Mouse (Mus musculus) limb, embryonic 14.5 days (tissue): ENCODE measurements around the gene Hexim1. TPM values are rescaled to one million over a fixed set of nuclear protein-coding genes. Genes with fewer than 3 reads are reported as not detected.

Experiments used
- ATAC-seq: fragments of 200-750 bp; cut with Nextera tagmentation; 2 replicates; pipeline ENCODE4 v1.8.0; 2017; ENCODE audit warnings: low read depth, moderate number of reproducible peaks, moderate TSS enrichment; ENCODE audit not compliant: low FRiP score
- DNase-seq: peaks from one replicate; pipeline ENCODE4 v3.0.0-alpha.2; 2015; ENCODE audit warnings: low spot score
- H3K27ac ChIP-seq: fragments of 300-500 bp; sonication (generic); replicated peaks from 2 replicates; pipeline ENCODE4 v1.5.1; 2014; ENCODE audit warnings: low read depth, mild to moderate bottlenecking, low read length, moderate library complexity, mixed read lengths
- H3K27me3 ChIP-seq: fragments of 300-500 bp; sonication (generic); 2 replicates; pipeline ENCODE4 v1.6.1; 2014; ENCODE audit warnings: low read length, mixed read lengths; ENCODE audit not compliant: control insufficient read depth, insufficient read depth
- H3K36me3 ChIP-seq: fragments of 300-500 bp; sonication (generic); 2 replicates; pipeline ENCODE4 v1.6.1; 2014; ENCODE audit warnings: mild to moderate bottlenecking, low read length, moderate library complexity, mixed read lengths; ENCODE audit not compliant: control insufficient read depth, insufficient read depth
- H3K4me1 ChIP-seq: fragments of 300-500 bp; sonication (generic); 2 replicates; pipeline ENCODE4 v1.6.1; 2014; ENCODE audit warnings: antibody characterized with exemption, low read length, mixed read lengths; ENCODE audit not compliant: control insufficient read depth, insufficient read depth
- H3K4me2 ChIP-seq: fragments of 300-500 bp; sonication (generic); replicated peaks from 2 replicates; pipeline ENCODE4 v1.6.1; 2014; ENCODE audit warnings: low read depth, mild to moderate bottlenecking, low read length, moderate library complexity; ENCODE audit not compliant: severe bottlenecking
- H3K4me3 ChIP-seq: fragments of 300-500 bp; sonication (generic); replicated peaks from 2 replicates; pipeline ENCODE4 v1.5.1; 2014; ENCODE audit warnings: low read length
- H3K9ac ChIP-seq: fragments of 300-500 bp; sonication (generic); 2 replicates; pipeline ENCODE4 v1.6.1; 2014; ENCODE audit warnings: mild to moderate bottlenecking, low read depth, low read length, moderate library complexity; ENCODE audit not compliant: severe bottlenecking
- H3K9me3 ChIP-seq: fragments of 300-500 bp; sonication (generic); 2 replicates; pipeline ENCODE4 v1.6.1; 2016; ENCODE audit warnings: low read length; ENCODE audit not compliant: control insufficient read depth
- POLR2A ChIP-seq: fragments of 200-500 bp; IDR thresholded peaks from 2 replicates; pipeline ENCODE4 v1.8.0; 2012; ENCODE audit warnings: inconsistent platforms, mild to moderate bottlenecking, moderate library complexity, borderline replicate concordance; ENCODE audit not compliant: insufficient read depth, insufficient read length; ENCODE audit errors: extremely low read depth
- WGBS: fragments of 180-500 bp; shearing (Covaris S2); extraction: QIAGEN DNeasy Blood & Tissue Kit; methylation state at CpG from one replicate; pipeline ENCODE4 v1.1.7; 2014; 5-methylcytosine and 5-hydroxymethylcytosine counted together
- polyA plus RNA-seq, 2 experiments: library from polyadenylated mRNA; depleted of rRNA in 1 of 2; stranded (reverse) in 1 of 2; unstranded in 1 of 2; fragments of >200 nt; fragmentation: Nextera tagmentation in 1 of 2; extraction: Ambion mirVana in 1 of 2; gene quantifications; 2 replicates each; pipeline versions ENCODE4 v1.2.1 to v1.2.3; 2012 to 2014

Gene Hexim1
- polyA plus RNA-seq, 2 experiments = 7.5 to 21.1 TPM

DNA sequence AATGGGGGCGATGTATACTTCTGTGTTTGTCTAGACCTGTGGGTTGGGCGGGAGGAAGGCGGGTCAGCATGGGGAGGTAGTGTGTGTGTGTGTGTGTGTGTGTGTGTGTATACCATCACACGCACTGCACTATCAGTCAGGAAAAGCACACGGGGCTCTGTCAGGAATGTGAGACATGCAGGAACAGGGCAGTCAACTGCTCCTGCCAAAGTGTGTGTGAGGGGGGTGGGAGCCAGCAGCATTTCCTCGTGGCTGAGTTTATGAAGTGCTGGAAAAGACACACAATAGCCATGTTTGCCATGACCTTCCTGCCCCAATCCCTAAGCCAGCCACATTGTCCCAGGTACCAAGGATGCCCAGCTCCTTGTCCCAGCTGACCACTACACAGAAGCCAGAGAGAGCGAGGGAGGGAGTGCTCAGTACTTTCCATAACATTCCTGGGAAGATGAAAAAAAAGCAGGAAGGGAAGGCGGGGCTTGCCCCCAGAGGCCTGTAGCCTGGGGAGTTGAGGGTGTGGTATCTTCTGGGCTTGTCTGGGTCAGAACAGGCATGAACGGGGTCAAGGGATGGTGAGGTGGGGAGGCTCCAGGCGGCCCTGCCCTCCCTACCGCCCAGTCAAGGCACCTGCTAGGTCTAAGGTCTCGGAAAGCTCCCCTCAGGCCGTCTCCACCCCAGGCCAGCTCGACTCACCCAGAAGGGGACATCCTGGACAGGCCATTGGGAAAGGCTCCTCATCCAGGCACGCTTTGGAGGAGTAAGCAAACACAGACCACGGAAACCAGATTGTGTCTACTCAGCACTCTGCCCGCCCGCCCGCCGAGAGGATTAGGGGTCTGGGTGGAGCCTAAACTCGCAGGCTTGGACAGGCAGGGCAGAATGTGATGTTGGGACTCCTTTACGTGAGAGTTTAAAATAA lies 18.8 kb upstream of the Hexim1 start:
- Histone ChIP-seq H3K9me3 (no peaks in the 10 kb centered on the region), H3K27me3 (peaks cover 9% of the 10 kb centered on the region; the same call in 1 of the 2 replicates), H3K9ac (no peak overlapping the region), H3K27ac (peak overlapping the region; percentile 39; the same call in 1 of the 2 replicates), H3K36me3 (no peaks in the 10 kb centered on the region), H3K4me1 (peaks cover 17% of the 10 kb centered on the region), H3K4me3 (no peak overlapping the region; the same call in 1 of the 2 replicates), H3K4me2 (peak overlapping the region; percentile 24)
- ATAC-seq = no peak
- no peak for TF ChIP-seq POLR2A
- 21% methylated on average over 22 of the region's 22 CpGs for WGBS
- DNase-seq = peak; percentile 24

DNA sequence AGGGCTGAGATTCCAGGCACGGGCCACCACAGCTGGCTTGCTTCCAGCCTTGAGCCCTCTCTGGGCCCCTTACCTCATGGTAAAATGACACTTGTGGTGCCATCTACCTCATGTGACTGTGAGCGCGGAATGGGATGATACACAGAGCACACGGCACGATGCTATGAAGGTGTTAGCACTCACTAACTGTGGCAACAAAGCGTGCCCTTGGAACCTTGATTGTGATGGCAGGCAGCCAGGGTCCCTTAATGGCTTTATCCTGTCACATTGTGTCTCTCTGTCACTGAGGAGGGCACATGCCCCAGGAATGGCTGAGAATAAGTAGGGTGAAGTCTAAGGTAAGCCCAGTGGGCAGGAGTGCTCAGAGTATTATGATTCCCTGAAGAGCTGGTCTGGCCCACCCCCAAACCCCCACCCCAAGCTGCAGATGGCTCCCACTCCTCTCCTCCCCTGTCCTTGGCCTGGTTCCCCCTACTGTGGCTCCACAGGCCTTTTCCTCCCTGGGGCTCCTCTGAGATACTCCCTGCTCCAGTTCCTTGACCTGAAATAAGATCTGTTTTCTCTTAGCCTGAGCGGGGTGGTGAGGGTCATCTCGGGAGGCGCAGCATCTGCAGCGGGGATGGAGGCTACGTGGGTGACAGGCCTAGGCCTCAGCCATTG lies 17.4 kb upstream of the Hexim1 start:
- ATAC-seq (no peak), DNase-seq (no peak)
- H3K4me1 ChIP-seq = peaks cover 20% of the 10 kb centered on the region
- TF ChIP-seq POLR2A = no peak
- H3K36me3 ChIP-seq = no peaks in the 10 kb centered on the region
- no peak overlapping the region for H3K4me2 ChIP-seq
- H3K27ac ChIP-seq = no peak overlapping the region
- 78% methylated on average over 11 of the region's 11 CpGs for WGBS
- H3K9ac ChIP-seq = no peak overlapping the region
- H3K4me3 ChIP-seq = no peak overlapping the region
- no peaks in the 10 kb centered on the region for H3K9me3 ChIP-seq
- H3K27me3 ChIP-seq = peaks cover 9% of the 10 kb centered on the region; the same call in 1 of the 2 replicates

DNA sequence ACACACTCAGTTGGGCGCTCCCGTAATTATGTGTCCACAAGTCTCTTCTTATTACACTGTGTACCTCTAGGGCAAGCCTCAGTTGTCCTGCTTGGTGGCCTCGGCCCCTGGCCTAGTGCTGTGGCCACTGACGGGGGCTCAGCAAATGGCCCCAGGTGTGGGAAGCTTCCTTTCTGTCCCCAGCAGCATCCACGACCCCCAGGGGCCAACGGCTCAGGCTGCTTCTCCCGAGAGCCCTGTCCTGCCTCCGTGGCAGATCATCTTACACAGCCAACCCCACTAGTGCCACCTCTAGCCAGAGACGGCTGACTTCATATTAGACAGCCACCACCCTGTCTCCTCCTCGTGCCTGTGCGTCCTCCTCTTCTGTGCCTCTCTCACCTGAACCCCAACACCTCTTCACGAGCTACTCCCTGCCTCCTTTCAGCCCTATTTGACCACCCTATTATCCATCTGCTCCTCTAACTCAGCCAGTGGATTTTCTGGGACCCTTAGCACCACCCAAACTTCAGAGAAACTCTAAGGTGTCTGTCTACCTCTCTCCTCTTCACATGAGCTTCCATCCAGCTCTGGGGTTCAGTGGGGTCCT lies 16.6 kb upstream of the Hexim1 start:
- no peak for DNase-seq
- ATAC-seq = no peak
- Histone ChIP-seq H3K9me3 (no peaks in the 10 kb centered on the region), H3K27ac (no peak overlapping the region), H3K27me3 (peaks cover 9% of the 10 kb centered on the region; the same call in 1 of the 2 replicates), H3K4me3 (no peak overlapping the region), H3K9ac (no peak overlapping the region), H3K4me1 (peaks cover 20% of the 10 kb centered on the region), H3K4me2 (no peak overlapping the region), H3K36me3 (no peaks in the 10 kb centered on the region)
- no peak for TF ChIP-seq POLR2A
- 57% methylated on average over 12 of the region's 12 CpGs for WGBS

DNA sequence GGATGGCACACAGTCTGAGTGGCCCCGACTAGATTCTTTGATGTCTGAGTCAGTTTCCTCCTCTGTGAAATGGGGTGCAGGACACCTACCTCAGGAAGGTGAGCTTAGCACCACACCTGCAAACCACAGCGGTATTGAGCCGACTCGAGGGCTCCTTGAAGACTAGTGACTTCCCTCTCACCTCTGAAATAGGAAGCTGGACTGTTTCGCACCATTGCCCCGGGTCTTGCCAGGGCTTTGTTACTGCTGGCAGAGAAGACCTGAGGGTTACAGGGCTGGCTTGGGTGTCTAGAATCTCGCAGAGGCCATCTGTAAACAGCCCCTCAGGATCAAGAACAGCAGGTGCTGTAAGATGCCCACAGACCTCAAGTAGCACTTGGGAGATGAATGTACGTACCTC lies 15.7 kb upstream of the Hexim1 start:
- Histone ChIP-seq H3K4me2 (no peak overlapping the region; the same call in 1 of the 2 replicates), H3K9ac (no peak overlapping the region), H3K9me3 (no peaks in the 10 kb centered on the region), H3K4me3 (no peak overlapping the region), H3K4me1 (peaks cover 20% of the 10 kb centered on the region), H3K27me3 (peaks cover 9% of the 10 kb centered on the region; the same call in 1 of the 2 replicates), H3K27ac (no peak overlapping the region), H3K36me3 (no peaks in the 10 kb centered on the region)
- no peak for ATAC-seq
- TF ChIP-seq POLR2A = no peak
- WGBS = 70% methylated on average over 8 of the region's 8 CpGs
- no peak for DNase-seq

DNA sequence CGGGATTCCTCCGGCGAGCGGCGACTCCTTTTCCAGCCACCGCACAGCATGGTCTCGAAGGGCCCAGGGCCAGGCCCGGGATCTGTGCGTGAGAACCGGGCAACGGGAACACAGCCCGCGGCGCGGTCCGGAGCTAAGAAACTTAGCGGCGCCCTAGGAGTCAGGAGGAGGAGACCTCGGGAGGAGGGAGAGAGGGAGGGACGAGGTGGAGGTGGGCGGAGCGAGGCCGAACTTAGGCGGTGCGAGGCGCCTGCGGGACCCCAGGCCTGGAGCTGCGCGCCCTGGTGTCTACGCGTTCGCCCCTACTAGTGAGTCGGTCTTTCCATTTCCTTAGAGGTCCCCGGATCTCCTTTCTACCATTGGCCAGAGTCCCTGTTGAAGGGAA lies 14.6 kb upstream of the Hexim1 start, which contains the start of the genes Plcd3 and Acbd4:
Gene Plcd3, minus strand, starts transcription at position 178 of the 385 bp plus-strand sequence.
Gene Acbd4, plus strand, starts transcription at position 202 of the 385 bp plus-strand sequence.
- peak within 1 kb of the TSS; percentile 58 for H3K4me3 ChIP-seq
- DNase-seq = peak; percentile 77
- 2% methylated on average over 34 of the region's 34 CpGs for WGBS
- H3K27me3 ChIP-seq = peaks cover 9% of the 10 kb centered on the region; the same call in 1 of the 2 replicates
- no peak within 1 kb of the TSS for H3K27ac ChIP-seq
- H3K9ac ChIP-seq = peak within 1 kb of the TSS; percentile 56
- H3K36me3 ChIP-seq = no peaks in the 10 kb centered on the region
- 0 out of 2 replicates have a peak, but pooled peaks have one; percentile 38 for TF ChIP-seq POLR2A
- H3K4me1 ChIP-seq = peaks cover 20% of the 10 kb centered on the region
- no peaks in the 10 kb centered on the region for H3K9me3 ChIP-seq
- ATAC-seq = peak; percentile 55
- H3K4me2 ChIP-seq = peak within 1 kb of the TSS; percentile 95
